Mouse (Mus musculus): Measurements from ENCODE around the gene Cd274. TPM values are rescaled to one million over a fixed set of nuclear protein-coding genes. Genes with fewer than 3 reads are reported as not detected.

The Cd274 gene
- total and polyA plus RNA-seq, 3 experiments, result 6.7 to 15.9 (median 7.4) TPM

DNA sequence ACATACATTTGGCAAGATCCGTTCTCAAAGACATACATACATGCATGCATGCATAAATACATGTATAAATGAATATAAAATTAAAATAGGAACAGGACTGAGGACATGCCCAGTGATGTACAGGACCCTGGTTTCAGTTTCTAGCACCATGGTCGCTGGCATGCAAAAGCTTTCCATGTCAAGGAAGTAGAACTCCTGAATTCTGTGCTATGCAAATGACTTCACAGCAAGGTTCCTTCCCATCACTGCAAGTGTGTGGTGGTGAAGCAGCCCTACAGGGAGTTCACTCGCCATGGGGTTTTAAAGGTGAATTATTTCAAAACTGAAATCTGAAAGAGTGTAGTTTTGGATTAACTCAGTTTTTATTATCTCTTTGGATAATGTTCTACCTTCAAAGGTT, 9.1 kb downstream of the Cd274 start:
- H3K27me3 ChIP-seq (replicated peaks), result no peaks in the 10 kb centered on the region
- peak overlapping the region; percentile 10; the same call in 1 of the 2 replicates for H3K9ac ChIP-seq (ENCODE audit: insufficient read depth, low read depth)
- peak overlapping the region; percentile 48; the same call in 1 of the 2 replicates for H3K27ac ChIP-seq (ENCODE audit: insufficient read depth, low read depth)
- in situ Hi-C loops (cut with MboI; ENCODE audit: low pct_ligation_motif_present, low pct_unique_long_range_greater_than_20kb, low sequenced_read_pairs), result no loop called here
- TF ChIP-seq TCF12 (IDR thresholded peaks at IDR 0.05; ENCODE audit: low read depth, low read length) (0 out of 2 replicates have a peak, but pooled peaks have one; percentile 29), UBTF (IDR thresholded peaks at IDR 0.05; ENCODE audit: low read depth, low read length) (no peak), ETS1 (conservative IDR thresholded peaks at IDR 0.05; ENCODE audit: low read depth, low read length) (peak; percentile 70), USF1 (IDR thresholded peaks at IDR 0.05; ENCODE audit: low read depth, low read length) (no peak), BHLHE40 (IDR thresholded peaks at IDR 0.05; ENCODE audit: low read depth, low read length) (peak; percentile 53; the same call in 1 of the 2 replicates), KAT2A (IDR thresholded peaks at IDR 0.05; ENCODE audit: insufficient replicate concordance, low read length) (no peak), IRF4 (IDR thresholded peaks at IDR 0.05; ENCODE audit: low read depth, low read length) (peak; percentile 72), JUND (conservative IDR thresholded peaks at IDR 0.05; ENCODE audit: low read depth, low read length) (peak; percentile 59), EP300 (IDR thresholded peaks at IDR 0.05; ENCODE audit: low read length) (peak; percentile 77), ELF1 (IDR thresholded peaks at IDR 0.05; ENCODE audit: low read depth, low read length) (peak; percentile 37; the same call in 1 of the 2 replicates)
- H3K4me2 ChIP-seq (ENCODE audit: insufficient read depth, low read depth, poor library complexity, severe bottlenecking), result peak overlapping the region; percentile 85
- dilution Hi-C loops (cut with MboI; ENCODE audit: extremely low pct_ligation_motif_present, extremely low pct_unique_long_range_greater_than_20kb, low sequenced_read_pairs), result no loop called here
- H3K4me3 ChIP-seq (replicated peaks in 1 of 3; ENCODE audit: low read depth in 2 of 3, low read length in 2 of 3, poor library complexity in 1 of 3), result no peak overlapping the region
- H3K36me3 ChIP-seq (replicated peaks in 1 of 2; ENCODE audit: control insufficient read depth in 1 of 2, insufficient read depth in 1 of 2, low read length in 1 of 2), result peaks cover 21 to 65% of the 10 kb centered on the region in 2 experiments
- peaks cover 28 to 73% of the 10 kb centered on the region in 2 experiments for H3K4me1 ChIP-seq (ENCODE audit: control insufficient read depth in 1 of 2, insufficient read depth in 2 of 2)
- H3K79me2 ChIP-seq (replicated peaks; ENCODE audit: control insufficient read depth, extremely low read depth, insufficient read depth, poor library complexity, severe bottlenecking), result peaks cover 28% of the 10 kb centered on the region
- DNase-seq (ENCODE audit: extremely low read depth), result no peak
- no peaks in the 10 kb centered on the region for H3K9me3 ChIP-seq (replicated peaks; ENCODE audit: low read length)

DNA sequence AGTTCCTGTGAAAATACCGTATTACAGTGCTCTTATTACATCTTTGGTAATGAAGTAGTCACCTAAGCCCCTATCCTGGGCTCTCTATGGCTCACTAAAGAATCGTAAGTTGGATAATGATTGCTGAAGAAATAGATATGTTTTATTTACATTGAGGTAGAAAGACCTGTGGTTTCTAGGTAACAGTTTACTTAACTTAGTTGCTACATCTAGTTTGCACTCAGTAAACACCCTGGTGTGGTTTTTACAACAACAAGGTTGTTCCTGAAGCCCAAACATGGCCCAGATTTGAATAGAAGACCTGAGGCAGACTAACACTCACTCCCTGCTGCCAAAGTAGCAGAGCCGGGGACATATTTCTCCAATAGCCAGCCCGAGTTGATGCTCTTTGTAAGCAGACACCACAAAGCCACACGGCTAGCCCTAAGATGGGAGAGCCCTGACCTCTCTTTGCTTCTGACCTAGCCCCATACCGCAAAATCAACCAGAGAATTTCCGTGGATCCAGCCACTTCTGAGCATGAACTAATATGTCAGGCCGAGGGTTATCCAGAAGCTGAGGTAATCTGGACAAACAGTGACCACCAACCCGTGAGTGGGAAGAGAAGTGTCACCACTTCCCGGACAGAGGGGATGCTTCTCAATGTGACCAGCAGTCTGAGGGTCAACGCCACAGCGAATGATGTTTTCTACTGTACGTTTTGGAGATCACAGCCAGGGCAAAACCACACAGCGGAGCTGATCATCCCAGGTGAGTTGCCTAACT, 12.8 kb downstream of the Cd274 start:
- Histone ChIP-seq H3K36me3 (replicated peaks in 1 of 2; ENCODE audit: control insufficient read depth in 1 of 2, insufficient read depth in 1 of 2, low read length in 1 of 2) (peaks cover 36 to 78% of the 10 kb centered on the region in 2 experiments), H3K4me3 (replicated peaks in 1 of 3; ENCODE audit: low read depth in 2 of 3, low read length in 2 of 3, poor library complexity in 1 of 3) (peak overlapping the region in 1 of 3 experiments; percentile 11), H3K27ac (ENCODE audit: insufficient read depth, low read depth) (peak overlapping the region; percentile 39; the same call in 1 of the 2 replicates), H3K4me2 (ENCODE audit: insufficient read depth, low read depth, poor library complexity, severe bottlenecking) (peak overlapping the region; percentile 26), H3K9me3 (replicated peaks; ENCODE audit: low read length) (no peaks in the 10 kb centered on the region), H3K79me2 (replicated peaks; ENCODE audit: control insufficient read depth, extremely low read depth, insufficient read depth, poor library complexity, severe bottlenecking) (peaks cover 5% of the 10 kb centered on the region), H3K27me3 (replicated peaks) (no peaks in the 10 kb centered on the region), H3K4me1 (ENCODE audit: control insufficient read depth in 1 of 2, insufficient read depth in 2 of 2) (peaks cover 31 to 86% of the 10 kb centered on the region in 2 experiments), H3K9ac (ENCODE audit: insufficient read depth, low read depth) (no peak overlapping the region)
- in situ Hi-C loops (cut with MboI; ENCODE audit: low pct_ligation_motif_present, low pct_unique_long_range_greater_than_20kb, low sequenced_read_pairs) (no loop called here), dilution Hi-C loops (cut with MboI; ENCODE audit: extremely low pct_ligation_motif_present, extremely low pct_unique_long_range_greater_than_20kb, low sequenced_read_pairs) (no loop called here)
- DNase-seq (ENCODE audit: extremely low read depth), result no peak
- TF ChIP-seq ZKSCAN1 (IDR thresholded peaks at IDR 0.05; ENCODE audit: borderline replicate concordance, low read depth, low read length) (no peak), POLR2A (IDR thresholded peaks at IDR 0.05; ENCODE audit: low read depth, low read length) (no peak), MAZ (IDR thresholded peaks at IDR 0.05; ENCODE audit: low read depth, low read length) (no peak), JUND (conservative IDR thresholded peaks at IDR 0.05; ENCODE audit: low read depth, low read length) (no peak), EP300 (IDR thresholded peaks at IDR 0.05; ENCODE audit: low read length) (no peak), MYC (IDR thresholded peaks at IDR 0.05; ENCODE audit: low read depth, low read length) (no peak)
